Mouse (Mus musculus) myocyte (in vitro differentiated cells): ENCODE results near the gene Gabbr2.

Experiments used
- MYOG ChIP-seq, 3 experiments: IDR thresholded peaks; one replicate each; pipeline ENCODE4 v1.6.1; 2011; ENCODE audit warnings: control low read depth in 2 of 3, low read depth in 2 of 3, mild to moderate bottlenecking in 2 of 3; ENCODE audit not compliant: insufficient read length in 2 of 3, control insufficient read depth in 1 of 3, insufficient read depth in 1 of 3
- POLR2A ChIP-seq: IDR thresholded peaks from one replicate; pipeline ENCODE4 v1.6.1; 2011; ENCODE audit warnings: low read depth, mild to moderate bottlenecking, control low read depth, moderate library complexity; ENCODE audit not compliant: insufficient read length
- POLR2AphosphoS2 ChIP-seq: IDR thresholded peaks from one replicate; pipeline ENCODE4 v1.6.1; 2011; ENCODE audit warnings: low read depth, control low read depth; ENCODE audit not compliant: insufficient read length

DNA sequence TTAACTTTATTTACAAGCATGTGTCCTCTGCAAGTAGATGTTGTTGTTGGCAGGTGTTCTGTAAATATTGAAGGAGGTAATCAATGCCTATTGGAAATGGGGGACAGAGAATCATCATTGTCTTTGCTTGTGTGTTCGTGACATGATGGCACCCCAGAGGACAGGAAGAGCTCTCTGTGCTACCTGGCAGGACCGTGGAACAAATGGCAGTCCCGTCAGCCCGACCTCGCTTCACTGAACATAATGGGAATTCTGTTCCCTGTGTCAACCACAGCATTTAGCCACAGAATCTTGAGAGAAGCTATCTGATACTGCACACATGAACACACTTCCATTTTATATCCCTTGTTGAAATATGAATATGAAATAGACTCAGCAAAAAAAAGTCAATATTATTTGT, 332.7 kb downstream of the Gabbr2 start:
- TF ChIP-seq POLR2A (no peak), MYOG (IDR thresholded peaks at IDR 0.05; ENCODE audit: control insufficient read depth in 1 of 3, insufficient read depth in 1 of 3, insufficient read length in 2 of 3, low read depth in 2 of 3) (no peak), POLR2AphosphoS2 (no peak)
